Mouse (Mus musculus): ENCODE data around the gene Ep300.

GRCm38 (mm10) chr15:81554558-81555297 lies 30.4 kb upstream of the Ep300 start:
- no peak for TF ChIP-seq CTCF (conservative IDR thresholded peaks at IDR 0.05; ENCODE audit: insufficient read depth, insufficient read length, low read depth, low read length)
- no peak for TF ChIP-seq POLR2A (IDR thresholded peaks at IDR 0.05; ENCODE audit: low read depth, low read length)
